ENCODE assay signal across 18 mouse cellular contexts in genomic region chr7:81615031-81615430, GRCm38 (mm10). TPM values are rescaled to one million over a fixed set of nuclear protein-coding genes. Genes with fewer than 3 reads are reported as not detected.
DNase-seq lines count a peak whose midpoint lies in the region; ATAC-seq and TF ChIP-seq lines count a peak whose summit lies in the region.
"Had no signal": no experiment of that assay in that cellular context is flagged by ENCODE, and none has a peak within 500 bp of the region (broad histone marks: within the 10 kb centered on the region; RNA-seq: fewer than 3 reads in every experiment).

No protein-coding gene starts in this region.

- H3K9me3 ChIP-seq in ES-Bruce4 (replicated peaks; ENCODE audit: control insufficient read depth, insufficient read depth, low read length, poor library complexity, severe bottlenecking) = no peaks in the 10 kb centered on the region
- H3K9me3 ChIP-seq in midbrain, embryonic 11.5 days (ENCODE audit: control insufficient read depth, low read length) = no peaks in the 10 kb centered on the region
- H3K9me3 ChIP-seq: embryonic facial prominence, embryonic 10.5 days; embryonic facial prominence, embryonic 12.5 days; forebrain, embryonic 13.5 days; forebrain, embryonic 15.5 days had no signal

- H3K27ac ChIP-seq in ES-Bruce4 (ENCODE audit: insufficient read depth, low read length) = 0 out of 2 replicates have a peak overlapping the region, but pooled peaks have one; percentile 13
- no peak overlapping the region for H3K27ac ChIP-seq in midbrain, embryonic 11.5 days (ENCODE audit: low read depth, low read length)
- H3K27ac ChIP-seq: embryonic facial prominence, embryonic 10.5 days; embryonic facial prominence, embryonic 12.5 days; forebrain, embryonic 13.5 days; forebrain, embryonic 15.5 days had no signal

- H3K4me2 ChIP-seq in midbrain, embryonic 11.5 days = no peak overlapping the region
- H3K4me2 ChIP-seq: embryonic facial prominence, embryonic 12.5 days; forebrain, embryonic 13.5 days; forebrain, embryonic 15.5 days had no signal

- WGBS in midbrain, embryonic 11.5 days = 69% methylated on average over 9 of the region's 9 CpGs

- TF ChIP-seq POLR2A in ES-Bruce4 (IDR thresholded peaks at IDR 0.05; ENCODE audit: insufficient read depth, low read length) = no peak

- no peak overlapping the region for H3K4me3 ChIP-seq in ES-Bruce4 (ENCODE audit: low read depth, low read length)
- no peak overlapping the region for H3K4me3 ChIP-seq in midbrain, embryonic 11.5 days (ENCODE audit: low read depth, low read length)
- H3K4me3 ChIP-seq: embryonic facial prominence, embryonic 10.5 days; embryonic facial prominence, embryonic 12.5 days; forebrain, embryonic 13.5 days; forebrain, embryonic 15.5 days had no signal

- no peak for ATAC-seq in midbrain, embryonic 11.5 days (ENCODE audit: low FRiP score)
- no peak for ATAC-seq in frontal cortex, adult (ENCODE audit: low TSS enrichment)
- ATAC-seq: forebrain, embryonic 13.5 days; forebrain, embryonic 15.5 days; forebrain, postnatal 0 days had no signal

- peaks cover 3% of the 10 kb centered on the region for H3K4me1 ChIP-seq in ES-Bruce4 (ENCODE audit: control insufficient read depth, insufficient read depth, low read length)
- H3K4me1 ChIP-seq in midbrain, embryonic 11.5 days (ENCODE audit: control insufficient read depth, insufficient read depth, low read length) = no peaks in the 10 kb centered on the region
- H3K4me1 ChIP-seq: embryonic facial prominence, embryonic 10.5 days; embryonic facial prominence, embryonic 12.5 days; forebrain, embryonic 13.5 days; forebrain, embryonic 15.5 days had no signal

- no peak for TF ChIP-seq EP300 in ES-Bruce4 (IDR thresholded peaks at IDR 0.05; ENCODE audit: insufficient read depth, low read depth, low read length)

- no peak for TF ChIP-seq CTCF in ES-Bruce4 (IDR thresholded peaks at IDR 0.05; ENCODE audit: low read depth, low read length)

- DNase-seq in ES-CJ7 (ENCODE audit: low read depth, low spot score) (peak; percentile 79), ZHBTc4 (ENCODE audit: low read depth, low spot score) (peak; percentile 88)
- DNase-seq in midbrain, embryonic 11.5 days (ENCODE audit: low spot score, missing footprints) = no peak
- DNase-seq: adrenal gland, adult 2 months; adrenal gland, postnatal 10 days; adrenal gland, postnatal 25 days; cerebellum, adult 11 months; cerebellum, adult 18-20 months; cerebellum, adult 8-10 months; cerebellum, postnatal 25 days; forebrain, postnatal 0 days had no signal

- H3K27me3 ChIP-seq in ES-Bruce4 (ENCODE audit: control insufficient read depth, insufficient read depth, low read length, poor library complexity, severe bottlenecking) = no peaks in the 10 kb centered on the region
- no peaks in the 10 kb centered on the region for H3K27me3 ChIP-seq in midbrain, embryonic 11.5 days (ENCODE audit: control insufficient read depth, insufficient read depth, low read length)
- H3K27me3 ChIP-seq: embryonic facial prominence, embryonic 12.5 days; forebrain, embryonic 13.5 days; forebrain, embryonic 15.5 days had no signal

- no peaks in the 10 kb centered on the region for H3K36me3 ChIP-seq in ES-Bruce4 (ENCODE audit: control insufficient read depth, insufficient read depth, low read length, poor library complexity, severe bottlenecking)
- H3K36me3 ChIP-seq in midbrain, embryonic 11.5 days (ENCODE audit: control insufficient read depth, insufficient read depth, low read length) = no peaks in the 10 kb centered on the region
- H3K36me3 ChIP-seq: embryonic facial prominence, embryonic 10.5 days; embryonic facial prominence, embryonic 12.5 days; forebrain, embryonic 15.5 days had no signal

- H3K9ac ChIP-seq in ES-Bruce4 (ENCODE audit: low read depth, poor library complexity, severe bottlenecking) = no peak overlapping the region
- no peak overlapping the region for H3K9ac ChIP-seq in midbrain, embryonic 11.5 days (ENCODE audit: low read length)
- H3K9ac ChIP-seq: embryonic facial prominence, embryonic 12.5 days; forebrain, embryonic 13.5 days; forebrain, embryonic 15.5 days; forebrain, postnatal 0 days had no signal

RNA-seq across cellular contexts. Expression of gene Whamm, which starts 44.0 kb away (rescaled TPM):
- polyA plus RNA-seq in ES-Bruce4 (2011; ENCODE audit: insufficient read depth, insufficient read length, low read depth, missing spikeins) = 11.1 and 12.0 TPM in 2 replicates
- polyA plus RNA-seq in midbrain, embryonic 11.5 days (2014; fragmentation: Nextera tagmentation; extraction: Ambion mirVana) = 4.2 and 5.7 TPM in 2 replicates

RNA-seq across cellular contexts. Expression of gene Fsd2, which starts 48.3 kb away (rescaled TPM):
- polyA plus RNA-seq in ES-Bruce4 (2011; ENCODE audit: insufficient read depth, insufficient read length, low read depth, missing spikeins) = not detected in 2 replicates
- polyA plus RNA-seq in midbrain, embryonic 11.5 days (2014; fragmentation: Nextera tagmentation; extraction: Ambion mirVana) = 0.08 and 0.22 TPM in 2 replicates
- polyA plus RNA-seq: C2C12; embryonic facial prominence, embryonic 10.5 days had no signal
